Mouse (Mus musculus) cerebellum, adult 11 months (tissue): ENCODE results near the gene Nfib.
"Not testable (repeated sequence)": the region's sequence is repeated elsewhere in the genome, so short reads cannot be mapped to it uniquely, and the experiment has no call there.

Source experiments
- DNase-seq: peaks from one replicate; pipeline ENCODE4 v3.0.0; 2022

The Nfib gene

DNA sequence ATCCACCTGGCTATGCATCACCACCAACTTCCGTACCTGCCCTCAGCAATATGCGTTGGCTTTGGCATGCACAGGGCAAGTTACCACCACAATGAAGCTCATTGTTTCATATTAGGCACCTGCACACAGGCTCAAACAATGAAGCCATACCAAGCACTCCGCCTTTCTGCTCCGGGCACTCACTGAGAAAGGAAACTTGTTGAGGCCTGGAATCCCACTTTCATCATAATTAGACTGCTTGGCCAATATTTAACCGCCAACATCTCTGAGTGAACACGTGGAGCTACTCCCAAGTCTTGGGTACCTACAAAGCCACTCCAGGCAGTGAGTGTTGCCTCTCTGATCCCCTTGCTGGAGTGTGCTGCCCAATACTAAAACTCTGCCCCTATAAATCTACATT is 422.0 kb downstream of the Nfib start:
- no peak for DNase-seq

DNA sequence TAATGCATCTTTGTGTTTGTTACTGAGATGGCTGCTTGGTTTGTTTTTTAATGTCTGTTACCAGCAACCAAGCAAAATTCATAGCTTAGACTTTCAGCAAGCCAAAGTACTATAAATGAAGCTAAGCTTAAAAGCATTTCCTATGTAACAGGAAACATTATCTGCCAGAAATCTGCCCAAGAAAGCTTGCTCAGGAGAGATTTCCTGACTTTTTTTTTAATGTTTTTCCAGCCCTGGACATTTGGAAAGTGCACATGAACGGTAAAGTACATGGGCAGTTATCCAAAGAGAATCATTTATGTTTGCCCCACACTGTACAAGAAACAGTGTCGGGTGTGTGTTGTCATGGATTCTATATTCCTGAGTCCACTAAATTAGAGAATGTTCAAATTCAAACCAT is 429.6 kb downstream of the Nfib start:
- DNase-seq: no peak

DNA sequence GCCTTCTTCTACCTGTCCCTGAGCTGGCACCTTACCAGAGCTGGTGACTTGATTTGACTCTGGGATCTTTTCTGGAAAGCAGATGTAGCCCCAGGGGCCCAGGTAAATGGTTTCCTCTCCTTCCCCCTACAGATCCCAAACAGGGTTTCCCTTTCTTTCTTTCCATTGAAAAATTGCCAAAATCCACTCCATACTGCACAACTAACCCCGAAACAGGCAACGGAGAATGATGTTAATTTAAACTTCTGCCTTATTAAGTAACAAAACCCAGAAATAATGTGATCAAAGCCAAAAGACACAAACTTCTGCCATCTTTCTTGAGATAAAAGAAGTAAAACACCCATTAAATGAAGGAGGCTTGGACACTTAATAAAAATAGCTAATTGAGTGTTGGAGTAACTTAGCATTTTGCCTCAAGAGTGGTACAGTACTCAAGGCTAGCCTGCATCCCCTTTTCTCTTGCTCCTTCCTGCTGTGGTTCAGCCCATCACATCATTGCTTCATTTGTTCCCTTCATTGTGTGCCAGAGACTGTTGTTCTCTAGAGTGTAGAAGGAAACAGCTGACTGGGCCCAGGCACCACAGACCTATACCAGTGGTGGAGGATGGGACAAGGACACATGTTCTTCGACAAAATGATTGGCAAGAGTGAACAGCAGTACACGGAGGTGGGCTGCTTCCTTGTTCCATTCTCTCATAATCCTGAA is 432.3 kb downstream of the Nfib start:
- no peak for DNase-seq

DNA sequence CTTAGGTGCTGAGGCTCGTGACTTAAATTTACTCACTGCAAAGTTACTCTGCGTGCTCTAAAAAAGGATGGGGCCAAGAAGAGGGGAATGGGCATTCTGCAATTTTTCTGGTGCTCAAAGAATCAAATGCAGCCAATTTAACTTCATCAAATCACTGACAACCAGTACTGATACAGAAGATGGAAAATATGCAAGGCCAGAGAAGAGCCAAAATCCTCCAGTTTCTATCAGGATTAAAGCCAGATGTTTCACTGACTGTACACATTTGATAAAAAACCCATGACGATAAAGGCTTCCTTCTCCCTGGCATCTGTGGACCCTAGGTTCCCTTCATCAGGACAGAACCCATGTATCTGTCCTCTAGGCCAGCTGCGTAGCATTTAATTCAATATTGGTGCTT is 433.5 kb downstream of the Nfib start:
- no peak for DNase-seq

DNA sequence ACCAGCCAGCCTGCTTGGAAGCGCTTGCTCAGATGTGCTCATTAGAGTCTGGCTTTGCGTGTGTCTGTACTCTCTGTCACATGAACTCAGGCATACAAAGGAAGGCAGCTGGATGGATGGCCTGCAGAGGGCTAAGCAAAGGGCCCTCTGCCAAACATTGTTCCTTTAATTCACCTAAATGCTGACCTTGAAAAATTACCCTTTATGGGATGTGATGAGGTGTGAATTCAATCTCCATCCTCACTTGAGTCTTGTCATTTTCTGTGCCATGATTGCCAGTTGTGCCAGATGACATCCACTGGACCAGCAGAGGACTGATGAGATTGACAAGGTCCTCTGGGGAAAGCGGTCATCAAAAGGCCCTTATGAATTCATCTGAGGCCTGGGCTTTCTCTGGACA is 434.0 kb downstream of the Nfib start:
- no peak for DNase-seq

DNA sequence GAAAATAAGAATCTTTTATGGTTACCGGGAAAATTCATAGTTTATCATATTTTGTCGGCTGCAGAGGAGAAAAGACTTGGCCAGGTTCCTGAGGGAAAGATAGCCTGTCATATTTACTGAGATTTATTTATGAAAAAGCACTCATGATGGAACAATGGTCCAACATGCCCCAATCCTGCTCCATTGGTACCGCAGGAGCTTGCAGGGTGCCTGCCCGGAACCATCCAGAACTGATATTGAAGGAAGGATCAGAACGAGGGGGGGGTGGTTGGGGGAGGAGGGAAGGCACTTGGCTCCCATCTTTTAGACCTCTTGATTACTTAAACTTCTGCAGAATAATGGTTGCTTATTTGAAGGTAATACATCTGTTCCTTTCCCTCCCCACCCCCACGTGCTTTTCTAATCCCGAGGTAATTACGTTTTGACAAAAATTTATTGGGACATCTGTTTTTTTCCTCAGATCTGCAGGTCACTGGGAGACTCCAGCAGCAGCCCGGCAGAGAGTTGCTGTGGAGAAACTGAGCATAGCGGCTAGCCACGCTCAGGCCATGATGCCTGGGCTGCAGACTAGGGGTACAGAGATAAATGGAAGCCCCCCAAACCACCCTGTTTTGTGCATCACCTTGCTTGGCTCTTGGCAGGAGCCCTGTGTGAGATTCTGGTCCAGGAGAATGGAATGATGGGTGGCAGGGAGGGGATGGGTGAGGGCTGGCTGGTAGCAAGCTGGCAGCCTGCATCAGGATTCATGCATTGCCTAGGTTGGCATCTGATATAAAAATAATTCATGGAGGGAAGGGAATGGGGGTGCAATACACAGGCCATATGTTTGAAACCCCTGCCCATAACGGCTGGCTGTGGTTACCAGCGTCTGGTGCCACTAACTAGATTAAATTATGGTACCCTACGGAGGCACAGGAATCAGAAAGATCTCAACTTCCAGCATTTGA is 437.4 kb downstream of the Nfib start:
- no peak for DNase-seq

DNA sequence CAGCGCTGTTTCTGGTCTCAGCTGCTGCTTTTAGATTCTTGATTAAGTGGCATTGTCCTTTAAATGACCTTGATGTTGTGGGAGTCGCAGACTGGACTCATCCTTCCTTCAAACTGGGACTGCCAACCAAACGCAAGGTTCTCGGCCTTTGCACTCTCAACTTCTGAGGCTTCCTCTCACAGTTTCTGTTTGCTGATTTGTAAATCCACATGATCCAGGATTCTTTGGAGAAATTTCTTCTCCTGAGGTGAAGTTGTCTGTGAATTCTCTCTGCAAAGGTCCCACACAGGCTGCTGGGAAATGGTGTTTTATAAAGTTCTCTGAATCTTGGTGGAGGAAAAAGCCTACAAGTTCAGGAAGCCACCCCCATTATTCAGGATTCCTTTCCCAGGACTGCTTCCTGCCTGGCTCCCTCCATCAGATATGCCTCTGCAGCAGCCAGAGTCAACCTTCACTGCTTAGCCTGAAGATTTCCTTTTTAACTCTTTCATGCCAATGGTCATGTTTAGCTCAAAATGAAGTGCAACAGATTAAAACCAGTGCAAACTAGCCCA is 439.4 kb downstream of the Nfib start:
- DNase-seq: no peak

DNA sequence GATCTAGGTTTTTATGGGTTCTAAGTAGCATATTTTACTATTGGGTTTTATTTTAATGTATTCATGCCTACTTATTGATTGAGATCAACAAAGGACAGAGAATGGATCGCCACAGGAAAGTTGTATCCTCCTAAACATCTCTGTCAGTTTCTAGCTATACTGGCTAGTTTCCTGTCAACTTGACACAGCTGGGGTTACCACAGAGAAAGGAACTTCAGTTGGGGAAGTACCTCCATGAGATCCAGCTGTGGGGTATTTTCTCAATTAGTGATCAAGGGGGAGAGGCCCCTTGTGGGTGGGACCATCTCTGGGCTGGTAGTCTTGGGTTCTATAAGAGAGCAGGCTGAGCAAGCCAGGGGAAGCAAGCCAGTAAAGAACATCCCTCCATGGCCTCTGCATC is 447.0 kb downstream of the Nfib start:
- DNase-seq: not testable (repeated sequence)

DNA sequence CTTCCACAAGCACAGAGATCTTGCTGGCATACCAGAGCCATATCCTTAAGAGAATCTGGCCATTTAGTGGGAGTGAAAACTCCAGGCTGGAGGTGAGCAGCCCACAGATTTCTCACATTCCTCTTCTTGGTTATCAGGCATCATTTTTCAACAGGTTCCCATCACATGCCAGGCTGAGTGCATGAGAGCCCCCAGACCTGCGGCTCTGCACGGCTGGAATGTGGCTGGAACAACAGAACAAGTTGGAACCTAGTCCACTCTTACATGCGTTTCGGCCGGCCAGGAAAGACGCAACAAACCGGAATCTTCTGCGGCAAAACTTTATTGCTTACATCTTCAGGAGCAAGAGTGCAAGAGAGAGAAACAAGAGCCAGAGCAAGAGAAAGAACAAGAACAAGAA is 453.5 kb downstream of the Nfib start:
- DNase-seq: no peak

DNA sequence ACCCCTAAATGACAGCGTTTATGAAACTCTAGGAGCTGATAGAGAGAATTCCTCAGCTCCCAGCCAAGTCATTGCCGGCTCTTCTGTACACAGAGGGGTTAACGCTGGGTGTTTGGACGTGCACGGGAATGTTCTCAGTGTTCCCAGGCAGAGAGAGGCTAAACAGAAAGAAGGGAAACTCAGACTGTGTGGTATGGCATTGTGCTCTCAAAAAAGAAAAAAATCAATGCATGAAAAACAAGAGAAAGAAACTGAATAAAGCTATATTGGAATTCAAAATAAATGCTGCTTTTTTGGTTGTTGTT is 455.2 kb downstream of the Nfib start:
- no peak for DNase-seq

DNA sequence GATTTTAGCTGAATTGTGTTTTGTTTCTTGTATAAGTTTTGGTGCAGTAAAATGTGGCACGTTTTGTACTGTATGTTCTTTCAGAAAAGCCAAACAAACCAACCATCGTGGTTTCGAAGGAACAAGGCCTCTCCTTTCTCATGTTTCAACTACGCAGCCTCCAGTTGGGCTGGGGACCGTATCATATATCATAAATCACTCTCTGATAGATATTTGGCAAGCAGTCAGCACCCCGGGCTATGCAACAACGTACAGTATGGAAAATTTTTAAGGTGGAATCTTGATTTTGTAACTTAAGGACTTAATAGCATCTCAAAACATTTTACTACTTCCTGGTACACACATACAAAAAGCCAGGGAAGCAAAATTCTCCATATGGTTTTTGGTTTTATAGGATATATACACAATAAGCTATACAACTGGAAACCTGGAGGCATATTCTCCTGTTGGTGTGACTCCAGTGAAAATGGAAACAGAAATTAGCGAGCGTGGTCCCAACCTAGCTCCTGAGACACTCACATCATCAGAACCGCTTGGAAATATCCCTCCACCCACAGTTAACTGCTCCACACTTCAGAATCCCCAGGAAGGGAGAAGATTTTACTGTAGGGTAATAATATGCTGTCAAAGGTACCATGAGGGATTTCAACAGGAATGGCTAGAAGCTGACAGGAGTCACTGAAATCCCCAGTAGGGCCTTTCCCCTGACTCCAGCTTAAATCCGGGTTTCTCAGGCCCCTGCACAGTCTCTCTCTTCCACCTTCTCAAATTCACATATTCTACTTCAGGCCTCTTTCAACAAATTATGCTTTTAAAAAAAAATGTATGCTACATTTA is 455.8 kb downstream of the Nfib start:
- no peak for DNase-seq

DNA sequence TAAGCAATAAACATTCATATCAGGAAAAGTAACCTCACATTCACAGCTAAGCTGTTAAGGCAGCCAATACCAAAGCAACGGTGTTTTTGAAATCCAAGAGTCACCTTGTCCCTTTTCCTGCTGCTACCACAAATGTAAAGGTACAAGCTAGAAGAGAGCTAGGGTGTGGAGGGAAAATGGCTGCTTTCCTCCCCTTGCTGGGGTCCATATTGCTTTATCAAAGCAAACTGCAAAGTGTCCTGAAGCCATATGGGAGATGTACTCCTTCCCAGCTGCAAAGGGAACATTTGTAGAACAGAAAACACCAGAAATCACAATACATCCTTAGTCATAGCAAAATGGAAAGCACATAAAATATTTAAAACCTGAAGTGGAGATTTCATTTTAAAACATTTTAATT is 456.6 kb downstream of the Nfib start:
- no peak for DNase-seq

DNA sequence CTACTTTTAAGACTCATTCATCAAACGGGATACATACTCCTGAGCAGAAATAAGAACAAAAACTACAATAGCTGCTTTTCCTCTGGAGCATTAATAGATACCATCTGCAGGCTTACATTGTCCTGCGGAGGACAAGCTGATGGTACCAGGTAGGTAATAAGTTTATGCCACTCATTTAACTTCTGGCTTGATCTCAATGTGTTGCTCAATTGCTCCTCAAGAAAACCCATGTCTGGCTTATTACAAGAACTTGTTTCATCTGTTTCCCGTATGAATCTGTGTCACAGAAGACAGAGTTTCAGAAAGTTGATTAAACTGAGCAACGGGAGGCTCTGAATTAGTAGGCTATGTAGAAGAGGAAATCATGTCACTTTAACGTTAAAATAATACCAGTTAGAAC is 457.5 kb downstream of the Nfib start:
- DNase-seq: no peak

DNA sequence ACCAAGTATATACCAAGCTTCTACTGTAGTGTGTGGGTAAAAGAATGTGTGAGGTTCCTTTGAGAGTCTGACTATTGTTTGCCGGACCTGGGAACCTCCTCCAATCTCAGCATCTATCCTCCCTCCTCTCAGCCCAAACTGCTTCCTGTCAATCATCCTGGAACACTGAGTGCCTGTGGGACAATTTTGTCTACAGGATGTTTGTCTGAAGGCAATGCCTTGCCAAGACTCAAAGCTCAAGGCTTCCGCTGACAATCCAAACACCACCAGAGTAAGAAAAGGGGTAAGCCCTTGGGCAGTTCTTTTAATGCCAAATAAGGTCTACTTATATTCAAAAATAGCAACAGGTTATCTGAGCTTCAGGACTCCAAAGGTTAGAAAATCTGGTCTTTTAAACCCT is 459.3 kb downstream of the Nfib start:
- no peak for DNase-seq
